Mouse (Mus musculus) heart, embryonic 14.5 days (tissue): ENCODE measurements around the gene Tube1. TPM values are rescaled to one million over a fixed set of nuclear protein-coding genes. Genes with fewer than 3 reads are reported as not detected.
A peak's percentile ranks its signal among the peaks of the same experiment; 100 is the strongest.

Source experiments
- ATAC-seq: fragments of 200-750 bp; cut with Nextera tagmentation; 2 replicates; pipeline ENCODE4 v1.8.0; 2017; ENCODE audit warnings: low read depth, moderate TSS enrichment; ENCODE audit not compliant: insufficient number of reproducible peaks, insufficient read depth, low FRiP score
- H3K27ac ChIP-seq, 2 experiments: fragments of 200-500 bp in 1 of 2; fragments of 300-500 bp in 1 of 2; sonication (generic) in 1 of 2; replicated peaks in 1 of 2; 2 replicates each; pipeline ENCODE4 v1.5.1; 2012 to 2014; ENCODE audit warnings: low read depth in 2 of 2, low read length in 2 of 2, control low read depth in 1 of 2, mild to moderate bottlenecking in 1 of 2, mixed read lengths in 1 of 2; ENCODE audit not compliant: control insufficient read depth in 1 of 2, insufficient read depth in 1 of 2
- H3K27me3 ChIP-seq: fragments of 300-500 bp; sonication (generic); 2 replicates; pipeline ENCODE4 v1.6.1; 2014; ENCODE audit warnings: mild to moderate bottlenecking, low read length, control low read depth; ENCODE audit not compliant: control insufficient read depth, insufficient read depth
- H3K36me3 ChIP-seq: fragments of 300-500 bp; sonication (generic); 2 replicates; pipeline ENCODE4 v1.6.1; 2014; ENCODE audit warnings: mild to moderate bottlenecking, control low read depth, low read length, mixed read lengths; ENCODE audit not compliant: control insufficient read depth, insufficient read depth
- H3K4me1 ChIP-seq, 2 experiments: fragments of 200-500 bp in 1 of 2; fragments of 300-500 bp in 1 of 2; sonication (generic) in 1 of 2; 2 replicates each; pipeline ENCODE4 v1.6.1; 2012 to 2014; ENCODE audit warnings: low read length in 2 of 2, control low read depth in 1 of 2, mixed read lengths in 1 of 2; ENCODE audit not compliant: control insufficient read depth in 2 of 2, insufficient read depth in 2 of 2
- H3K4me2 ChIP-seq: fragments of 300-500 bp; sonication (generic); 2 replicates; pipeline ENCODE4 v1.6.1; 2014; ENCODE audit warnings: mild to moderate bottlenecking, low read length
- H3K4me3 ChIP-seq, 2 experiments: fragments of 200-500 bp in 1 of 2; fragments of 300-500 bp in 1 of 2; sonication (generic) in 1 of 2; 2 replicates each; pipeline ENCODE4 v1.5.1; 2012 to 2014; ENCODE audit warnings: low read length in 2 of 2, mild to moderate bottlenecking in 2 of 2, control low read depth in 1 of 2, low read depth in 1 of 2, moderate library complexity in 1 of 2; ENCODE audit not compliant: control insufficient read depth in 1 of 2, insufficient read depth in 1 of 2
- H3K9ac ChIP-seq: fragments of 300-500 bp; sonication (generic); 2 replicates; pipeline ENCODE4 v1.6.1; 2014; ENCODE audit warnings: mild to moderate bottlenecking, low read length
- H3K9me3 ChIP-seq: fragments of 300-500 bp; sonication (generic); 2 replicates; pipeline ENCODE4 v1.6.1; 2016; ENCODE audit warnings: low read length, control low read depth; ENCODE audit not compliant: control insufficient read depth
- WGBS: fragments of 180-500 bp; shearing (Covaris S2); extraction: QIAGEN DNeasy Blood & Tissue Kit; methylation state at CpG from one replicate; pipeline ENCODE4 v1.1.7; 2014; 5-methylcytosine and 5-hydroxymethylcytosine counted together
- polyA plus RNA-seq: library from polyadenylated mRNA; unstranded; fragments of >200 nt; fragmentation: Nextera tagmentation; extraction: Ambion mirVana; gene quantifications from 2 replicates; pipeline ENCODE4 v1.2.1, GENCODE M21; 2014

The Tube1 gene
- polyA plus RNA-seq = 7.3 and 8.7 TPM in 2 replicates

GRCm38 (mm10) chr10:39133462-39134310 lies at the start of gene Tube1, which contains the start of gene Fam229b:
Gene Tube1, plus strand, starts transcription at chr10:39133976.
Gene Fam229b, minus strand, starts transcription at chr10:39133914.
- H3K36me3 ChIP-seq = peaks cover 19% of the 10 kb centered on the region
- peak within 1 kb of the TSS; percentile 73 to 85 for H3K4me3 ChIP-seq
- peak within 1 kb of the TSS; percentile 92 for H3K4me2 ChIP-seq
- no peaks in the 10 kb centered on the region for H3K9me3 ChIP-seq
- ATAC-seq = peak; percentile 86
- peak within 1 kb of the TSS; percentile 80 for H3K9ac ChIP-seq
- H3K27me3 ChIP-seq = no peaks in the 10 kb centered on the region
- H3K27ac ChIP-seq = peak within 1 kb of the TSS in 1 of 2 experiments; percentile 3; a peak in 1 of 4 replicates
- H3K4me1 ChIP-seq = peaks cover 0 to 5% of the 10 kb centered on the region in 2 experiments; a peak in 1 of 4 replicates
- WGBS = 3% methylated on average over 47 of the region's 47 CpGs

GRCm38 (mm10) chr10:39096981-39097380 lies 36.8 kb upstream of the Tube1 start:
- Histone ChIP-seq H3K4me2 (no peak overlapping the region), H3K36me3 (peaks cover 74% of the 10 kb centered on the region), H3K27me3 (no peaks in the 10 kb centered on the region), H3K9ac (no peak overlapping the region), H3K9me3 (no peaks in the 10 kb centered on the region), H3K27ac (no peak overlapping the region), H3K4me1 (no peaks in the 10 kb centered on the region), H3K4me3 (no peak overlapping the region)
- no peak for ATAC-seq
- 75% methylated on average over 9 of the region's 9 CpGs for WGBS

- Histone ChIP-seq H3K4me2 (no peak overlapping the region), H3K9me3 (no peaks in the 10 kb centered on the region), H3K4me1 (no peaks in the 10 kb centered on the region), H3K27ac (no peak overlapping the region), H3K9ac (no peak overlapping the region), H3K4me3 (no peak overlapping the region), H3K27me3 (no peaks in the 10 kb centered on the region), H3K36me3 (peaks cover 79% of the 10 kb centered on the region)
- ATAC-seq = no peak
- WGBS = 95% methylated on average over 10 of the region's 10 CpGs
Observed at GRCm38 (mm10) chr10:39098746-39099145, 35.0 kb upstream of the Tube1 start.

- H3K36me3 ChIP-seq = peaks cover 83% of the 10 kb centered on the region
- WGBS = 95% methylated on average over 8 of the region's 8 CpGs
Observed at GRCm38 (mm10) chr10:39104803-39105449, 28.9 kb upstream of the Tube1 start.

GRCm38 (mm10) chr10:39106413-39106812 lies 27.4 kb upstream of the Tube1 start:
- ATAC-seq = no peak
- peaks cover 94% of the 10 kb centered on the region for H3K36me3 ChIP-seq
- 72% methylated on average over 3 of the region's 3 CpGs for WGBS

More at GRCm38 (mm10) chr10:39104803-39105449, 28.9 kb upstream of the Tube1 start:
- no peak overlapping the region for H3K4me3 ChIP-seq
- no peaks in the 10 kb centered on the region for H3K4me1 ChIP-seq
- H3K9ac ChIP-seq = no peak overlapping the region
- no peak for ATAC-seq
- no peaks in the 10 kb centered on the region for H3K9me3 ChIP-seq
- H3K4me2 ChIP-seq = no peak overlapping the region
- no peak overlapping the region for H3K27ac ChIP-seq
- no peaks in the 10 kb centered on the region for H3K27me3 ChIP-seq

GRCm38 (mm10) chr10:39106935-39107334 lies 26.8 kb upstream of the Tube1 start:
- H3K36me3 ChIP-seq = peaks cover 95% of the 10 kb centered on the region
- no peaks in the 10 kb centered on the region for H3K27me3 ChIP-seq
- no peak overlapping the region for H3K4me2 ChIP-seq
- no peak overlapping the region for H3K27ac ChIP-seq
- no peaks in the 10 kb centered on the region for H3K4me1 ChIP-seq
- H3K4me3 ChIP-seq = no peak overlapping the region
- 49% methylated on average over 4 of the region's 4 CpGs for WGBS
- no peak for ATAC-seq
- H3K9me3 ChIP-seq = no peaks in the 10 kb centered on the region
- H3K9ac ChIP-seq = no peak overlapping the region

More at GRCm38 (mm10) chr10:39106413-39106812, 27.4 kb upstream of the Tube1 start:
- no peaks in the 10 kb centered on the region for H3K4me1 ChIP-seq
- no peak overlapping the region for H3K4me3 ChIP-seq
- H3K9me3 ChIP-seq = no peaks in the 10 kb centered on the region
- no peaks in the 10 kb centered on the region for H3K27me3 ChIP-seq
- H3K9ac ChIP-seq = no peak overlapping the region
- H3K4me2 ChIP-seq = no peak overlapping the region
- H3K27ac ChIP-seq = no peak overlapping the region

- Histone ChIP-seq H3K4me1 (no peaks in the 10 kb centered on the region), H3K27me3 (no peaks in the 10 kb centered on the region), H3K4me3 (no peak overlapping the region), H3K9ac (no peak overlapping the region), H3K4me2 (no peak overlapping the region), H3K36me3 (peaks cover 75% of the 10 kb centered on the region), H3K9me3 (no peaks in the 10 kb centered on the region), H3K27ac (no peak overlapping the region)
- no peak for ATAC-seq
- WGBS = 71% methylated on average over 10 of the region's 10 CpGs
Observed at GRCm38 (mm10) chr10:39108837-39109488, 24.8 kb upstream of the Tube1 start.
